Mouse (Mus musculus): ENCODE data around the gene Sipa1l1.

DNA sequence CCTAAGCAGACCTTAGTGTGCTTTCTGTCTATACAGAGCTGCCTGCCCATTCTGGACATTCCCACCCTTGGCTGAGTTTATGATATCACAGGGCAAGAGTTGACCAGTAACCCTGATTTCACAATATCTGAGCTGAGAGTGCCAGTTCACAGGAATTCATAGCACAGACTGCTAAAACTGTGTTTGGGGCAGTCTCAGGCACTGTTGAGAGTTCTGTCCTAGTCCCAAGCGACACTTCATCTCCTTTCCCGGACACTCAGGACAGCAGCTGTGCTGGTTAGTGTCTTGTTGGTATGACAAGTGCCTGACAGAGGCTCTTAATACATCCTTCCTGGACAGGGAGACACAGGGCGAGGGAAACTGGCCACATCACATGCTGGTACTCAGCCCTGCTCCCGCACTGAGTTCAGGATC lies 23.5 kb downstream of the Sipa1l1 start:
- TF ChIP-seq ZKSCAN1 (IDR thresholded peaks at IDR 0.05; ENCODE audit: borderline replicate concordance, low read depth, low read length) (no peak), SMC3 (IDR thresholded peaks at IDR 0.05; ENCODE audit: low read depth, low read length) (no peak), CTCF (conservative IDR thresholded peaks at IDR 0.05 in 1 of 2, IDR thresholded peaks at IDR 0.05 in 1 of 2; ENCODE audit: low read depth in 2 of 2, low read length in 2 of 2) (no peak), RCOR1 (conservative IDR thresholded peaks at IDR 0.05; ENCODE audit: low read depth, low read length) (no peak)
